Mouse (Mus musculus): ENCODE results near the gene Chmp2a. TPM values are rescaled to one million over a fixed set of nuclear protein-coding genes. Genes with fewer than 3 reads are reported as not detected.

The Chmp2a gene
- polyA plus RNA-seq, 1 experiment from 2014 or later = 179 TPM

DNA sequence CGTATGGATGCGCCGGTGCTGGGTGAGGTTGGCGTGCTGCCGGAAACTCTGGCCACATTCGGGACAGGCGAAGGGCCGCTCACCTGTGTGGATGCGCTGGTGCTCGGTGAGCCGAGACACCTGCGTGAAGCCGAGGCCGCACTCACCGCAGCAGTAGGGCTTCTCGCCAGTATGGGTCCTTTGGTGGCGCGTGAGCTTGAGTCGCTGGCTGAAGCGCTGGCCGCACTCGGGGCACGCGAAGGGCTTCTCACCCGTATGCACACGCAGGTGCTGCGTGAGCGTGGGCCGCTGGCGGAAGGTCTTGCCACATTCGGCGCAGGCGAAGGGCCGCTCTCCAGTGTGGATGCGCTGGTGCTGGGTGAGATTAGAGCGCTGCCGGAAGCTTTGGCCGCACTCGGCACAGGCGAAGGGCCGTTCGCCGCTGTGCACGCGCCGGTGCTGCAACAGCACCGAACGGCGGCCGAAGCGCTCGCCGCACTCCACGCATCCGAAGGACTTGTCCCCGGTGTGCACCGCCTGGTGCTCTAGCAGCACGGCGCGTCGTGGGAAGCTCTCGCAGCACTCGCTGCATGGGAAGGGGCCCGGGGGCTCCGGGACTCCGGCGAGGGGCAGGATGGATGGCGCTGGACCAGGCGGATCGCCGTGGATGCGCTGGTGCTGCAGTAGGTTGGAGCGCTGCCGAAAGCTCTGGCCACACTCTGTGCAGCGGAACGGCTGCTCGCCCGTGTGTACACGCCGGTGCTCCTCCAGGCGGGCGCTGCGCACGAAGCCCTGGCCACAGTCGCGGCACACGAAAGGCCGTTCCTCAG lies 9.0 kb upstream of the Chmp2a start:
- H3K4me2 ChIP-seq (replicated peaks) = peak overlapping the region; percentile 88
- peak overlapping the region; percentile 44 for H3K4me3 ChIP-seq (replicated peaks)
- no peak overlapping the region for H3K27ac ChIP-seq (replicated peaks)
- 5% methylated on average over 88 of the region's 88 CpGs for WGBS
- H3K9ac ChIP-seq = peak overlapping the region; percentile 18
- ATAC-seq (ENCODE audit: insufficient number of reproducible peaks, low FRiP score, low TSS enrichment, low read depth) = 0 out of 2 replicates have a peak, but pooled peaks have one; percentile 23
- H3K36me3 ChIP-seq = no peaks in the 10 kb centered on the region
- no peaks in the 10 kb centered on the region for H3K9me3 ChIP-seq (replicated peaks)
- peaks cover 23% of the 10 kb centered on the region for H3K4me1 ChIP-seq
- H3K27me3 ChIP-seq = peaks cover 49% of the 10 kb centered on the region

DNA sequence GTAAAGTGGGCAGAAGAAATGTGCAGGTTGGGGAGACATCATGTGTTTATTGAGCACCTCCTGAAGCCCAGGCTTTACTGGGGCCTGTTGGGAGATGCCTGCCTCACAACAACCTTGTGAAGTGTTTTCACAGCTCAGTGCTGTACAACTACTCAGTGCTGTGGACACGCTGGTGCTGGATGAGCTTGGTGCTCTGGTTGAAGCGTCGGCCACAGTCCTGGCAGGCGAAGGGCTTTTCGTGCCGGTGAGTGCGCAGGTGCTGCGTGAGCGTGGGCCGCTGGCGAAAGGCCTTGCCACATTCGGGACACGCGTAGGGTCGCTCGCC lies 8.5 kb upstream of the Chmp2a start:
- H3K4me1 ChIP-seq = peaks cover 25% of the 10 kb centered on the region
- 46% methylated on average over 16 of the region's 16 CpGs for WGBS
- no peaks in the 10 kb centered on the region for H3K9me3 ChIP-seq (replicated peaks)
- peaks cover 49% of the 10 kb centered on the region for H3K27me3 ChIP-seq
- peak overlapping the region; percentile 88 for H3K4me2 ChIP-seq (replicated peaks)
- no peak overlapping the region for H3K27ac ChIP-seq (replicated peaks)
- H3K36me3 ChIP-seq = no peaks in the 10 kb centered on the region
- no peak overlapping the region for H3K9ac ChIP-seq
- peak overlapping the region; percentile 44; the same call in 1 of the 2 replicates for H3K4me3 ChIP-seq (replicated peaks)
- ATAC-seq (ENCODE audit: insufficient number of reproducible peaks, low FRiP score, low TSS enrichment, low read depth) = no peak

DNA sequence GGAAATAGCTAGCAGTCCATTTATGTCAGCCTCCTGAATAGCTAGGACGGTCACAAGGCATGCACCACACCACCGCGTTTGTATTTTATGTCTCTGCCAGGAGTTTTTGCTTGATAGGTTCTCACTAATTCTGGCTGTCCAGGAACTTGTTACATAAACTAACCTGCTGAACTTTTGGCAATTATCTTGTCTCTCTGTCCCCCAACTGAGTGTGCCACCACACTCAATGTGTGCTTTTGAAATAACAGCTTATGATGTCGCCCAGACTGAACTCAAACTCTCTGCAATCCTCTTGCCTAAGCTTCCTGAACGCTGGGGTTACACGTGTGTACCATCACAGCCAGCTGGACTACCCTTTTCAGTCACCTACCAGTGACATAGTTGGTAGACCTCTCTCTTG lies 7.9 kb upstream of the Chmp2a start:
- ATAC-seq (ENCODE audit: insufficient number of reproducible peaks, low FRiP score, low TSS enrichment, low read depth) = no peak
- no peak overlapping the region for H3K4me3 ChIP-seq (replicated peaks)
- no peaks in the 10 kb centered on the region for H3K36me3 ChIP-seq
- WGBS = 75% methylated on average over 6 of the region's 6 CpGs
- H3K9me3 ChIP-seq (replicated peaks) = no peaks in the 10 kb centered on the region
- H3K27me3 ChIP-seq = peaks cover 49% of the 10 kb centered on the region
- H3K4me2 ChIP-seq (replicated peaks) = no peak overlapping the region
- no peak overlapping the region for H3K27ac ChIP-seq (replicated peaks)
- H3K9ac ChIP-seq = no peak overlapping the region
- peaks cover 25% of the 10 kb centered on the region for H3K4me1 ChIP-seq

DNA sequence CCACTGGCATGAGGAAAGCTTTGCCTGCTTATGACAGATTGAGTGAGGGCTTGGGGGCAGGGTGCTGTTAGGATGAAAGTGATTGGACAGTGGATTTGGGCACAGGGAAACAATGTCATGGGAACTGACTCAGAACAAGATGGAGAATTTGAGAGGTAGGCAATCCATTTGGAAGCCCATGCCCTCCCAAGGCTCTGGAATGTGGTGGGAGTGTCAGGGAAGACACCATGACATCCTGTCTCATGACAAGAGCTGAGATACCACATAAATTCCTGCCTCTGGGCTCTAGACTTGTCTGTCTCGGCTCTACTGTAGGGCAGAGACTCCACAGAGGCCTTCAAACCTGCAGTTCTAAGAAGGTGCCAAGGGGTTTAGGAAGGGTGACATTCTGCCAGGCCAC lies 6.6 kb upstream of the Chmp2a start:
- no peak overlapping the region for H3K27ac ChIP-seq (replicated peaks)
- H3K9me3 ChIP-seq (replicated peaks) = no peaks in the 10 kb centered on the region
- 47% methylated on average over 1 of the region's 1 CpGs for WGBS
- H3K27me3 ChIP-seq = peaks cover 49% of the 10 kb centered on the region
- no peak for ATAC-seq (ENCODE audit: insufficient number of reproducible peaks, low FRiP score, low TSS enrichment, low read depth)
- no peak overlapping the region for H3K9ac ChIP-seq
- no peak overlapping the region for H3K4me3 ChIP-seq (replicated peaks)
- H3K4me2 ChIP-seq (replicated peaks) = no peak overlapping the region
- H3K4me1 ChIP-seq = peaks cover 32% of the 10 kb centered on the region
- peaks cover 2% of the 10 kb centered on the region for H3K36me3 ChIP-seq

DNA sequence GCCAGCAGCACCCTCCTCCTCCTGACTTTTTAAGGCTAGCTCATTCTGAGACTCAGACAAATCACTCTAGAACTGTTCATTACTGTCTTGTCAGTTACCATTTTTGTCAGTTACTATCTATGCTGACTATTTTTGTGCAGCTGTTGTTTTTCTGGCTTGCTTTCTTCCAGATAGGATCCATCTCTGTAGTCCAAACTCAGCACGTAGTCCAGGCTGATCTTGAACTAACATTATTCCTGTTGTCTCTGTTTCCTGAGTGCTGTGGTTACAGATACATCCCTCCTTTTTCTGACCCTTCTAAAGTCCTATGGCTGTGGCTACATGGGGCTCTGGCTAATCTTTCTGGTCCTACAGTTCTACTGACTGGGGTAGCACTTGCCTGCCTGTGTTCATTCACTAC lies 4.6 kb upstream of the Chmp2a start:
- Histone ChIP-seq H3K4me1 (peaks cover 43% of the 10 kb centered on the region), H3K9ac (peak overlapping the region; percentile 97; the same call in 1 of the 2 replicates), H3K27me3 (peaks cover 33% of the 10 kb centered on the region), H3K4me2 (replicated peaks) (peak overlapping the region; percentile 61), H3K4me3 (replicated peaks) (peak overlapping the region; percentile 79), H3K27ac (replicated peaks) (no peak overlapping the region), H3K9me3 (replicated peaks) (no peaks in the 10 kb centered on the region), H3K36me3 (peaks cover 18% of the 10 kb centered on the region)
- no peak for ATAC-seq (ENCODE audit: insufficient number of reproducible peaks, low FRiP score, low TSS enrichment, low read depth)
- 80% methylated on average over 1 of the region's 1 CpGs for WGBS

DNA sequence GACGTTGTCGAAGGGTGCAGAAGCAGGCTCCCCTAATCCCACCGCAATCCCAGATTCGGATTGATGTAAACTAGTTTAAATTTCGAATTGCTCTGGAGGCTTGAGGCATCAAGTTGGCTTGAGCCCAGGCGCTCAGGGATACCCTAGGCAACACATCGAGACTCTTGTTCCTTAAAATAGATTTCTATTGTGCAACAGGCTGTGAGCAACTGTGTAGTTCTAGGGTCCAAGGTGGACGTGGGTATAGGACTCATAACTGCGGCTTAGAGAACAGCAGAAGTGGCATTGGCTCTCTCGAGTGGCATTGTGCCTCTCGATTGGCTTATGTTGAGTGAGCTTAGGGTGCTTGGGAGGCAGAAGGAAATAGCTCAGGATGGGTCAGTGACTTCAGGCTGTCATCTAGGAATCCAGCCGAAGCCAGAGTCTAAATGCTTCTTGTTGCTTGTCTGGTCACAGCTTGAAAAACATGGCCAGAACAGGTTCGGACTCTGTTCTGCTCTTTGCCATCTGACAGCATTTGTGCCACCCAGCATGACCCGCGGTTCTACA lies 4.1 kb upstream of the Chmp2a start:
- no peak for ATAC-seq (ENCODE audit: insufficient number of reproducible peaks, low FRiP score, low TSS enrichment, low read depth)
- Histone ChIP-seq H3K27me3 (peaks cover 28% of the 10 kb centered on the region), H3K9ac (peak overlapping the region; percentile 97), H3K4me1 (peaks cover 43% of the 10 kb centered on the region), H3K36me3 (peaks cover 18% of the 10 kb centered on the region), H3K4me2 (replicated peaks) (peak overlapping the region; percentile 61), H3K4me3 (replicated peaks) (peak overlapping the region; percentile 79), H3K27ac (replicated peaks) (peak overlapping the region; percentile 100), H3K9me3 (replicated peaks) (no peaks in the 10 kb centered on the region)
- WGBS = 17% methylated on average over 15 of the region's 15 CpGs

DNA sequence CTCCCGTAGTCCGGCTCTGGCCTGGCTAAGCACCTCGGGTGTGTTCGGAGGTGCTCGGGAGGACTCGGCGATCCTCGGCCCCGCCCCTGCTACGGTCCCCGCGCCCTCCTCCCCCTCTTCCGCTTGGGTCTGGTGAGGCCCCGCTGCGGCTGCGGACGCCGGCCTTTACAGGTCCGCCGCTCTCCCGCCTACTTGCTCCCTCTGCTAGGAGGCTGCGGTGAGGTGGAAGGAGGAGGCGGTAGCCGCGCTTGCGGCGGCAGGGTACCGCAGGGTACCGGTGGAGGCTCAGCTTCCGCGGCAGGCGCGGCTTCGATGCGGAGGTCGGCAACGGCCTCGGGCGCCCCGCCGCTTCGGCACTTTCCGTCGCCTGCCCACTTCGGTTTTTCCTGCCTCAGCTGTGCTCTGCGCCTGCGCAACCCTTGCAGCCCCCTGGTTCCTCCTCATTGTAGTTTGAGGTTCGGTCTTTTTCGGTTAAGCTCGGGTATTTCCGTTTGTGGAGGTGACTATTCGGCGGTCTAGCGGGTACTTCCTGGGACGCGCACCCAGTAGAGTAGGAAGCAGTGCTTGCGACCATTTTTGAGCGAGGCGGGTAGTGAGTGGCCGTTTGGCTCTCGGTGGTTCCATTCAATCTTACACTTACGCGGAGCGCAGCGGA lies 3.4 kb upstream of the Chmp2a start, which contains the start of gene Ube2m:
TSS of gene Ube2m (minus strand) at position 375 of the 655 bp plus-strand sequence.
- Histone ChIP-seq H3K36me3 (peaks cover 24% of the 10 kb centered on the region), H3K9ac (peak within 1 kb of the TSS; percentile 97), H3K4me3 (replicated peaks) (peak within 1 kb of the TSS; percentile 79), H3K27ac (replicated peaks) (peak within 1 kb of the TSS; percentile 100), H3K4me1 (peaks cover 44% of the 10 kb centered on the region), H3K4me2 (replicated peaks) (peak within 1 kb of the TSS; percentile 61), H3K9me3 (replicated peaks) (no peaks in the 10 kb centered on the region), H3K27me3 (peaks cover 21% of the 10 kb centered on the region)
- peak; percentile 93 for ATAC-seq (ENCODE audit: insufficient number of reproducible peaks, low FRiP score, low TSS enrichment, low read depth)
- WGBS = under 1% methylated on average over 62 of the region's 65 CpGs

DNA sequence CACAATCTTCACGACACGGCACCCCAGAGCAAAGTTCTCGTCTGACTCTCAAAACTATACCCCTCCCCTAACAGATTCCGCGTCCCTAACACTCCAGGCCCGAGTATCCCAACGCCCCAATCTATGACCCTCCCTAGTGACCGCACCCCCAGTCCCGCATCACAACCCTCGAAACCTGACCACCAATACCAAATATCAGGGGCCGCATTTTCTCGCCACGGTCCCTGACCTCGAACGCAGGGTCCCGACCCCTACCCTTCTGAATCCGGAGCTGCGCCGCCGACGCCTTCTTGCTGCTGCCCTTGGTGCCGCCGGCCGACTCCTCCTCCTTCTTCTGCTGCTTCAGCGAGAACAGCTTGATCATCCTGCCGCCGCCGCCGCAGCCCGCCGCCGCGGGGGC lies 2.8 kb upstream of the Chmp2a start:
- whole genome bisulfite sequencing = under 1% methylated on average over 32 of the region's 33 CpGs
- ATAC-seq (ENCODE audit: insufficient number of reproducible peaks, low FRiP score, low TSS enrichment, low read depth) = no peak; the same call in 1 of the 2 replicates
- peaks cover 15% of the 10 kb centered on the region for H3K27me3 ChIP-seq
- H3K9ac ChIP-seq = peak overlapping the region; percentile 97
- H3K4me2 ChIP-seq (replicated peaks) = peak overlapping the region; percentile 61
- H3K27ac ChIP-seq (replicated peaks) = peak overlapping the region; percentile 100
- H3K4me3 ChIP-seq (replicated peaks) = peak overlapping the region; percentile 79
- peaks cover 31% of the 10 kb centered on the region for H3K36me3 ChIP-seq
- no peaks in the 10 kb centered on the region for H3K9me3 ChIP-seq (replicated peaks)
- peaks cover 50% of the 10 kb centered on the region for H3K4me1 ChIP-seq

DNA sequence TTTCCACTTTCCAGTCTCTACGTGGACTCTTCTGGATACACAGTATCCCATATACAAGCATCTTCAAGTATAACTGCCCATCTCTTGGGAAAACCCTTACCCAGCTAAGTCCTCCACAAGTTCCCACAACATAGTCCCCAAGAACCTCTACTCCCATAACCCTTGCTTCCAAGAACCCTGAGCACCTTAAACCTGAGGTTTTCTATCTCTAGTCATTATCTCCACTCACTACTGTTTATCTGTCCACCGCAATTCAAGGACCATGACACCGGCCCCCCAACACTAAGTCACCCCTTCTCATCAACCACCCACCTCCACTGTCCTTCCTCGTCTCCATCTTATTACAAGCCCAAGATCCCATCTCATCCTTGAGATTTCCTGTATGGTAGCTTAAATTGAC lies 2.2 kb upstream of the Chmp2a start:
- peak overlapping the region; percentile 100; the same call in 1 of the 2 replicates for H3K27ac ChIP-seq (replicated peaks)
- peak overlapping the region; percentile 61 for H3K4me2 ChIP-seq (replicated peaks)
- H3K4me1 ChIP-seq = peaks cover 50% of the 10 kb centered on the region
- no peak for ATAC-seq (ENCODE audit: insufficient number of reproducible peaks, low FRiP score, low TSS enrichment, low read depth)
- 44% methylated on average over 4 of the region's 4 CpGs for WGBS
- peaks cover 36% of the 10 kb centered on the region for H3K36me3 ChIP-seq
- H3K9me3 ChIP-seq (replicated peaks) = no peaks in the 10 kb centered on the region
- H3K27me3 ChIP-seq = peaks cover 9% of the 10 kb centered on the region
- peak overlapping the region; percentile 79 for H3K4me3 ChIP-seq (replicated peaks)
- H3K9ac ChIP-seq = peak overlapping the region; percentile 97

DNA sequence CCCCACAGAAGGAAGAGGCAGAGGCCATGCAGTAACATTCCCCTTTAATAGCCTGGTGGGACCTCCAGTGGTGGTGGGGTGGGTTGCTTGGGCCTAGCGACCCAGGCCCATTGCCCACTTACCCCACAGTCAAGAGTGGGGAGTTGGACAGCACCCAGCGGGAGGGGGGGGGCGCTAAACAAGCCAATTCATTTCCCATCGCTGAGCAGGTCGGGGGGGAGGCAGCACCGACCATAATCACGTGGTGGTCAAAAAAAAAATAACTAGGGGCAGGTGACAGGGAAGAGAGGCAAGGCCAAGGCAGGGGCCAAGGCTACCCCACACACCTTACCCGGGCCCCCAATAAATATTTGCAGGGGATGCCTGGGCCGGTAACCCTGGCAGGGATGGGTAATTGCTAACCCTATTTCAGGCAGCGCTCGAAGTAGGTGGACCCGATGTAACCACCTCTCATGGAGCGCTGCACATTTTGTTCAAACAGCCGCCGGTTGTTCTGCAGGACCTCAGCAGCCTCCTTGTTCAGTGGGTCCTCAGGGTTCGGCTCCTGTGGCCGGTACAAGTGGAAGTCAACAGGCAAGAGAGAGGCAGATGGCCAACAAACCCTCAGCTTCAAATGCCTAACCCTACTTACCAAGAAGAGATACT lies 726 bp upstream of the Chmp2a start:
- H3K27ac ChIP-seq (replicated peaks) = peak overlapping the region; percentile 95
- peaks cover 51% of the 10 kb centered on the region for H3K36me3 ChIP-seq
- peak overlapping the region; percentile 84 for H3K4me2 ChIP-seq (replicated peaks)
- ATAC-seq (ENCODE audit: insufficient number of reproducible peaks, low FRiP score, low TSS enrichment, low read depth) = no peak
- no peaks in the 10 kb centered on the region for H3K9me3 ChIP-seq (replicated peaks)
- H3K27me3 ChIP-seq = no peaks in the 10 kb centered on the region
- H3K4me3 ChIP-seq (replicated peaks) = peak overlapping the region; percentile 65
- H3K4me1 ChIP-seq = peaks cover 50% of the 10 kb centered on the region
- 79% methylated on average over 17 of the region's 17 CpGs for WGBS
- peak overlapping the region; percentile 26 for H3K9ac ChIP-seq

All from embryonic facial prominence, embryonic 15.5 days (tissue).